Mouse (Mus musculus) stomach, adult 2 months (tissue): ENCODE measurements around the gene Gm20878. TPM values are rescaled to one million over a fixed set of nuclear protein-coding genes. Genes with fewer than 3 reads are reported as not detected.

Experiments
- polyA plus RNA-seq: library from polyadenylated mRNA; depleted of rRNA; stranded (reverse); fragments of >200 nt; gene quantifications from 2 replicates; pipeline ENCODE4 v1.2.3, GENCODE M21; 2012; rRNA removed

The Gm20878 gene
- 0.34 and 3.0 TPM in 2 replicates for polyA plus RNA-seq

DNA sequence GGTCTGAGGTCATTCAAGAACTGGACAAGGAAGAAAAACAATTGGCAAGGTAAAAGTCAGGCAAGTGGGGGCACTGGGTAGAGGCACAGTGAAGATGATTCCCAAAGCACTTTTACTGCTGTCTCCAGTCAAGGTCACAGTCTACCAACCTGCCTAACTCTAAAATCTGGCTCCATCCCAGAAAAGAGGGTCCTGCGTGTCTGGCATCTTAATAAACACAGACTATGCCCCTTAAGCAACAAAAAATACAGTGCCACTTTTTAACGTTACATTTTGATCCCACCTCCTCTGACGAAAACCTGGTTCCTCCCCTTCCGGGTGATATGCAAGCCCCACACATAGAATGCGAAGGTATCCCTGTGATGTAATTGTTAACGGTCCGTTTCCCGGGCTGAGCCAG is at the start of gene Gm20878:
Gene Gm20878, plus strand, starts transcription at position 301 of the 400 bp plus-strand sequence.

GRCm38 (mm10) chr4:41903310-41903709 is 38.1 kb upstream of the Gm20878 start, which contains the start of gene Gm21541:
Gm21541 (plus strand) TSS chr4:41903610.

DNA sequence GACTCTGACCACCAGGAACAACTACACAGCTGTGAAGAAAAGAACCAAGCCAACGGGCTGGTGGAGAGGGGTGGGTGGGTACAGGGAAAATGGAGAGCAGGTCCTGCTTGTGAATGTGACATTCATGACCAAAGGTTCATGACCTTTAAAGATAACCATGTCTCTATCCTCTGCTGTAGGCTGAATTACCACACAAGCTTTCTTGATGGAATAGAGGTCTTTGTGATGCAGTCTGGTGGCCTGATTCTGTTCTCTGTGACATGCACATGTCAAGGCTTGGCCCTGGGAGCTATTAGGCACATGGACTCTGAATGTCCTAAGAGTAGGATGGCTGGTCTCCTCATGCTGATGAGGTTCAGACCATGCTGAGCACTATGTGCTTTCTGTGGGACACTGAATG is 24.4 kb downstream of the Gm20878 start, which contains the start of gene Fam205a4:
Gene Fam205a4, plus strand, starts transcription at position 301 of the 400 bp plus-strand sequence.

Other genes starting within 250 kb of the Gm20878 start
- gene Cntfr, start 244.5 kb upstream of the Gm20878 start, polyA plus RNA-seq, result 5.9 and 7.8 TPM in 2 replicates
- gene Il11ra1, start 241.6 kb upstream of the Gm20878 start, polyA plus RNA-seq, result 93.9 and 97.7 TPM in 2 replicates
- gene Rpp25l, start 228.0 kb upstream of the Gm20878 start, polyA plus RNA-seq, result 29.8 and 44.5 TPM in 2 replicates
- gene Dctn3, start 218.4 kb upstream of the Gm20878 start, polyA plus RNA-seq, result 33.7 and 36.5 TPM in 2 replicates
- not detected in 2 replicates for gene Arid3c, start 210.4 kb upstream of the Gm20878 start, polyA plus RNA-seq
- 39.5 and 40.0 TPM in 2 replicates for gene Galt, start 186.3 kb upstream of the Gm20878 start, polyA plus RNA-seq
- 38.6 and 40.6 TPM in 2 replicates for gene Sigmar1, start 185.4 kb upstream of the Gm20878 start, polyA plus RNA-seq
- 28.4 and 32.1 TPM in 2 replicates for gene Ccl27a, start 167.3 kb upstream of the Gm20878 start, polyA plus RNA-seq
- gene Gm21541, start 38.0 kb upstream of the Gm20878 start, polyA plus RNA-seq, result 4.9 TPM in 1 of 2 replicates, not detected in the other
- 0.02 TPM in 1 of 2 replicates, not detected in the other for gene Fam205a4, start 24.5 kb downstream of the Gm20878 start, polyA plus RNA-seq
- 0.03 TPM in 1 of 2 replicates, not detected in the other for gene Gm21093, start 93.2 kb downstream of the Gm20878 start, polyA plus RNA-seq
- not detected in 2 replicates for gene Gm3893, start 149.6 kb downstream of the Gm20878 start, polyA plus RNA-seq
- not detected in 2 replicates for gene Gm13304, start 173.2 kb downstream of the Gm20878 start, polyA plus RNA-seq
- not detected in 2 replicates for gene Gm13306, start 211.9 kb downstream of the Gm20878 start, polyA plus RNA-seq
- gene Gm13305, start 227.0 kb downstream of the Gm20878 start, polyA plus RNA-seq, result 0.32 TPM in 1 of 2 replicates, not detected in the other